Mouse (Mus musculus) lung, postnatal 0 days (tissue): ENCODE measurements around the gene Wif1. TPM values are rescaled to one million over a fixed set of nuclear protein-coding genes. Genes with fewer than 3 reads are reported as not detected.

Source experiments
- ATAC-seq: fragments of 200-750 bp; cut with Nextera tagmentation; 2 replicates; pipeline ENCODE4 v1.8.0; 2017; ENCODE audit warnings: moderate library complexity
- DNase-seq: peaks from one replicate; pipeline ENCODE4 v3.0.0-alpha.2; 2016; ENCODE audit warnings: low spot score
- H3K27ac ChIP-seq: fragments of 300-500 bp; sonication (generic); 2 replicates; pipeline ENCODE4 v1.5.1; 2014; ENCODE audit warnings: antibody characterized with exemption, mild to moderate bottlenecking, low read length, mixed read lengths
- H3K27me3 ChIP-seq: fragments of 300-500 bp; sonication (generic); replicated peaks from 2 replicates; pipeline ENCODE4 v1.6.1; 2014; ENCODE audit warnings: low read length, mixed read lengths; ENCODE audit not compliant: insufficient read depth
- H3K36me3 ChIP-seq: fragments of 300-500 bp; sonication (generic); 2 replicates; pipeline ENCODE4 v1.6.1; 2014; ENCODE audit warnings: low read length, mixed read lengths; ENCODE audit not compliant: insufficient read depth
- H3K4me1 ChIP-seq: fragments of 300-500 bp; sonication (generic); 2 replicates; pipeline ENCODE4 v1.6.1; 2014; ENCODE audit warnings: antibody characterized with exemption, low read depth, low read length, mixed read lengths; ENCODE audit not compliant: insufficient read depth
- H3K4me2 ChIP-seq: fragments of 300-500 bp; sonication (generic); replicated peaks from 2 replicates; pipeline ENCODE4 v1.6.1; 2014; ENCODE audit warnings: low read depth, mild to moderate bottlenecking, low read length, moderate library complexity, mixed read lengths
- H3K4me3 ChIP-seq: fragments of 300-500 bp; sonication (generic); 2 replicates; pipeline ENCODE4 v1.5.1; 2014; ENCODE audit warnings: low read depth, low read length
- H3K9ac ChIP-seq: fragments of 300-500 bp; sonication (generic); replicated peaks from 2 replicates; pipeline ENCODE4 v1.6.1; 2014; ENCODE audit warnings: low read depth, mild to moderate bottlenecking
- H3K9me3 ChIP-seq: fragments of 300-500 bp; sonication (generic); 2 replicates; pipeline ENCODE4 v1.6.1; 2016; ENCODE audit warnings: low read length, mixed read lengths
- CTCF ChIP-seq: IDR thresholded peaks from 2 replicates; pipeline ENCODE4 v1.5.1; 2016; ENCODE audit warnings: antibody characterized with exemption, mild to moderate bottlenecking
- EP300 ChIP-seq: IDR thresholded peaks from 2 replicates; pipeline ENCODE4 v1.6.1; 2016; ENCODE audit warnings: antibody characterized with exemption, mild to moderate bottlenecking, control low read depth
- WGBS: fragments of 180-500 bp; shearing (Covaris S2); extraction: QIAGEN DNeasy Blood & Tissue Kit; methylation state at CpG from one replicate; pipeline ENCODE4 v1.1.7; 2014; 5-methylcytosine and 5-hydroxymethylcytosine counted together
- polyA plus RNA-seq: library from polyadenylated mRNA; unstranded; fragments of >200 nt; fragmentation: Nextera tagmentation; extraction: Ambion mirVana; gene quantifications from 2 replicates; pipeline ENCODE4 v1.2.1, GENCODE M21; 2015

The Wif1 gene
- polyA plus RNA-seq = 9.0 and 10.2 TPM in 2 replicates

GRCm38 (mm10) chr10:121033826-121034568 is at the start of gene Wif1:
Wif1 (plus strand) TSS chr10:121033960.
- TF ChIP-seq CTCF (peak; percentile 89), EP300 (no peak)
- H3K9me3 ChIP-seq = no peaks in the 10 kb centered on the region
- DNase-seq (peak; percentile 76), ATAC-seq (peak; percentile 92)
- H3K36me3 ChIP-seq = no peaks in the 10 kb centered on the region
- H3K4me2 ChIP-seq = peak within 1 kb of the TSS; percentile 84
- H3K27ac ChIP-seq = no peak within 1 kb of the TSS
- H3K4me1 ChIP-seq = peaks cover 5% of the 10 kb centered on the region; the same call in 1 of the 2 replicates
- no peaks in the 10 kb centered on the region; the same call in 1 of the 2 replicates for H3K27me3 ChIP-seq
- H3K9ac ChIP-seq = peak within 1 kb of the TSS; percentile 23; the same call in 1 of the 2 replicates
- WGBS = 2% methylated on average over 48 of the region's 49 CpGs
- peak within 1 kb of the TSS; percentile 52 for H3K4me3 ChIP-seq

- DNase-seq (no peak), ATAC-seq (no peak)
- H3K9ac ChIP-seq = no peak overlapping the region
- 77% methylated on average over 2 of the region's 2 CpGs for WGBS
- H3K4me2 ChIP-seq = no peak overlapping the region
- H3K4me3 ChIP-seq = no peak overlapping the region
- no peak overlapping the region for H3K27ac ChIP-seq
- H3K9me3 ChIP-seq = no peaks in the 10 kb centered on the region
- H3K27me3 ChIP-seq = no peaks in the 10 kb centered on the region
- H3K4me1 ChIP-seq = no peaks in the 10 kb centered on the region
- no peaks in the 10 kb centered on the region for H3K36me3 ChIP-seq
- TF ChIP-seq EP300 (no peak), CTCF (no peak)
Observed at GRCm38 (mm10) chr10:121002135-121002534, 31.6 kb upstream of the Wif1 start.

DNA sequence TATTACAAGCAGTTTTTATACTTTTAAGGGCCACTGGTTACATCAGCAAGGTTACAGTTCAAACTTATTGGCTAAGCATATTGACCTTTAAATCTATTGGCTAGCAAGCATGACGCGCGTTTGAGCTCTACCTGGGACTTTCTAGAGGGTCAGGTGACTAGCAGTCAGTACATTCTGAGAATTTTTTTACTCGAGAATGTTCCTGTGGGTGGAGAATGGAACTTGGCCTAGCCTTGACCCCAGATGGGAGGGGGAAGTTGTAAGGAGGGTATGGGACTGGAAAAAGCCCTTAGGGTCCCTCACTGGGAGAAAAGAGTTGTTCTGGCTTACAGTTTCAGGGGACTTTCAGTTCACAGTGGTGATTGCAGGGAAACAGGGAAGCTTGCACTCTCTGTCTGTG is 22.3 kb upstream of the Wif1 start:
- DNase-seq (no peak), ATAC-seq (no peak)
- Histone ChIP-seq H3K4me1 (no peaks in the 10 kb centered on the region), H3K9ac (no peak overlapping the region), H3K27me3 (no peaks in the 10 kb centered on the region), H3K4me2 (no peak overlapping the region), H3K36me3 (no peaks in the 10 kb centered on the region), H3K4me3 (no peak overlapping the region), H3K9me3 (no peaks in the 10 kb centered on the region), H3K27ac (no peak overlapping the region)
- 73% methylated on average over 4 of the region's 4 CpGs for WGBS
- TF ChIP-seq CTCF (no peak), EP300 (peak; percentile 32; the same call in 1 of the 2 replicates)

DNA sequence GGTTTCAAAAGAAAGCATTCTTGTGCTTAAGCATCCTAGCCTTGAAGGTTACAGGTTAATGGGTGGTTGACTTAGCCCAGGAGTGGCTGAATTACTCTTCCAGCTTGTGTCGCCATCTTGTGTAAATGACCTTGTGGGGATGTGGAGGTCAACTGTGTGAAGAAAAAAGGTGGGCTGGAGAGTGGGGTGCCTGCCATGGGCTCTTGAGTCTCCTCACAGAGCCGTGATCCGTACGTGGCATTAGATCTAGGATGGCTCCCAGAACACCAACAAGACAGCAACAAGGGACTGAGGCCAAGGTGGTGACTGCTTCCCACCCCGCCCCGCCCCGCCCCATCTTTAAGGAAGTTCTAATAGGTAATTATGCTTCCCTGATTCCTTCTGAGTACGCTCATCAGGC is 17.5 kb upstream of the Wif1 start:
- Histone ChIP-seq H3K4me2 (no peak overlapping the region), H3K9me3 (no peaks in the 10 kb centered on the region), H3K27me3 (no peaks in the 10 kb centered on the region), H3K9ac (no peak overlapping the region), H3K27ac (no peak overlapping the region), H3K36me3 (no peaks in the 10 kb centered on the region), H3K4me3 (no peak overlapping the region), H3K4me1 (no peaks in the 10 kb centered on the region)
- DNase-seq = no peak
- TF ChIP-seq CTCF (no peak), EP300 (no peak)
- WGBS = 72% methylated on average over 6 of the region's 8 CpGs
- ATAC-seq = no peak

- peak; percentile 77 for ATAC-seq
- no peak overlapping the region for H3K4me2 ChIP-seq
Observed at GRCm38 (mm10) chr10:121016711-121017503, 16.9 kb upstream of the Wif1 start.

GRCm38 (mm10) chr10:121022951-121023350 is 10.8 kb upstream of the Wif1 start:
- H3K9ac ChIP-seq = no peak overlapping the region
- TF ChIP-seq EP300 = no peak
- no peak for TF ChIP-seq CTCF
- H3K27me3 ChIP-seq = no peaks in the 10 kb centered on the region
- no peaks in the 10 kb centered on the region for H3K4me1 ChIP-seq
- no peak for DNase-seq
- ATAC-seq = no peak
- H3K9me3 ChIP-seq = no peaks in the 10 kb centered on the region
- H3K36me3 ChIP-seq = no peaks in the 10 kb centered on the region
- H3K4me3 ChIP-seq = no peak overlapping the region
- WGBS = 54% methylated on average over 5 of the region's 5 CpGs
- H3K27ac ChIP-seq = no peak overlapping the region
- no peak overlapping the region for H3K4me2 ChIP-seq

More at GRCm38 (mm10) chr10:121016711-121017503, 16.9 kb upstream of the Wif1 start:
- no peaks in the 10 kb centered on the region for H3K9me3 ChIP-seq
- TF ChIP-seq CTCF (no peak), EP300 (no peak)
- H3K9ac ChIP-seq = no peak overlapping the region
- no peak overlapping the region for H3K4me3 ChIP-seq
- H3K36me3 ChIP-seq = no peaks in the 10 kb centered on the region
- H3K4me1 ChIP-seq = no peaks in the 10 kb centered on the region
- no peak overlapping the region for H3K27ac ChIP-seq
- peak; percentile 23 for DNase-seq
- H3K27me3 ChIP-seq = no peaks in the 10 kb centered on the region
- WGBS = 17% methylated on average over 18 of the region's 18 CpGs
